Mouse (Mus musculus) heart, postnatal 36 days (tissue): ENCODE results near the gene Mrgprf. TPM values are rescaled to one million over a fixed set of nuclear protein-coding genes. Genes with fewer than 3 reads are reported as not detected.

Source experiments
- DNase-seq, 2 experiments: peaks; one replicate each; pipeline ENCODE4 v3.0.0; 2021 to 2022
- intact Hi-C: fragments of 180-260 bp; cut with DNase I; formaldehyde crosslinking; loops from one replicate; pipeline ENCODE4 v1.15.1; 2025
- total RNA-seq, 2 experiments: library from RNA; stranded (reverse); gene quantifications; 2 replicates each; pipeline ENCODE4 v1.2.3; 2021

Gene Mrgprf
- total RNA-seq, 2 experiments from 2014 or later = 3.9 to 4.0 TPM

DNA sequence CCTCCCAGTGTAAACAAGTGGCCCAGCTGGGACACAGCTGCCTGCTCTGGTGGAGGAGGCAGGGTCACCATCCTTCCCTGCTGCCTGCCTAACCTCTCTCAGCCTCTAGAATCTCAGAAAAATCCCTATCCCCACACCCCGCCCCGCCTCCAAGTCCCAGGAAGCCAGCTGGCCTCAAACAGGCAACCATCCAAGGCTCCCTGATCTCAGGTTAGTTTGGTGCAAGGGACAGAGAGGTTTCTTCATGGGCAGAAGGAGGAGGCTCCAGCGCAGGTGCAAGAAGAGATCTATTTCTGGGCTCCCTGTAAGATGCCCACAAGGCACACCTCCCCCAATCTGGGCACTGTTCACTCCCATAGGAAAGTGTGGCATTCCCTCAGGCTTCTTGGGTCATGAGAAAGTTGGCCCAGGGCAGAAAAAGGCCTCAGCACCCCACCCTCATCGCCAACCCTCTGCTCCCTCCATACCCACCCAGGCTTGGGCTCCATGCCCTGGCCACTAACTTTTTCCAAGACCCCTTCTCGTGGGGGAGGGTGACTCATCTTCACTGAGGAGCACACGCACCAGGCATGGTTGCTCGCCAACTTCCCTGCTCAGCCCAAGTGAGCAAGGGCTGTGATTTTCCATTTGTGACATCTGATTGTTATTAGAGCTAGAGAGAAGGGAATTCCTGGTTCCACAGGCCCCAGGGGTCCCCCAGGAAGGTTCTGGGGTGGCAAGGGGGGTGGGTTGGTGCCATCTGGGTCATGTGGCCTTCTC is 887 bp upstream of the Mrgprf start:
- DNase-seq = peak; percentile 39 to 61
- intact Hi-C loops = no loop called here

DNA sequence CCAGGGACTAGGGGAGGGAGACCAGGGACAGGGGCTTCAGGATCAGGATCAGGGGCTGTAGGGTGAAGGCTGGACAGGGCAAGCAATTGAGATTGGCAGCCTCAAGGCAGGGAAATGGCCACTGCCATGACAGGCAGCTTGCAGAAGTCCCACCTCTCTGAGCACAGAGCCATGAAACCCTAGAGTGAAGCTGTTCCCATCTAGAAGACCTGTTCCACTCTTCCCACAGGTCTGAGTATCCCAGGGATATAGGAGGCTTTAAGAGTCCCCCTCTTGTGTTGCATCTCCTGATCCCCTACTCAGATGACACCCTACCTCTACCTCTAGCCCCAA is 346 bp downstream of the Mrgprf start:
- DNase-seq = no peak
- intact Hi-C loops = no loop called here

DNA sequence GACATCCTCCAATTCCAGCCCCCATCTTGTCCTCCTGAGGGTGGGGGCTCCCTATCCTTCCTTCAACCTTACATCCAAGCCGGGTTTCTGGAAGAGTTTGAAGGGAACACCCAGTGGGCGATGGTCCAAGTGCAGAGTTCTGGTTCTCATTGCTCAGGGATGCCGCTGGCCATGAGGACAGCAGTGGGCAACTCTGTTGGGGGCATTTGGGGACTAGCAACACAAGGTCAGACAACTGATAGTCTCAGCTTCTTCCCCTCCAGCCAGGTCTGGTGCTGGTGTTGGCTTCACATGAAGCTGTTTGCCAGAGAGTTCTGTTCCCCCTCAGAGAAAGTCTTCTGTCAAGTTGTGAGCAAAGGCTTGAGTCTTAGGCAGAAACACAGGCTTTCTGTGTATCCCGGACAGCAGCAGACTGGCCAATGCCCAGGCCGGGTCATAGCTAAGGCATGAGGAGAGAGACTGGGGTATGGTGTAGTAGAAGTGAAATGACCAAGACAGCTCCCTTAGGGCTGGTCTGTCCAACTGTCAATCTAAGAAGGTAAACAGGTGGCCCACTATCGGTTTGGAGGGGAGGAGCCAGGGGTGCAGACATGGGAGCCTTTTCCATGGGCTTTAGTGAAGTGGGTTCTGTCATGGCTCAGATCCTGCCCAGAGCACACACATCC is 845 bp downstream of the Mrgprf start:
- peak; percentile 52 to 60 for DNase-seq

DNA sequence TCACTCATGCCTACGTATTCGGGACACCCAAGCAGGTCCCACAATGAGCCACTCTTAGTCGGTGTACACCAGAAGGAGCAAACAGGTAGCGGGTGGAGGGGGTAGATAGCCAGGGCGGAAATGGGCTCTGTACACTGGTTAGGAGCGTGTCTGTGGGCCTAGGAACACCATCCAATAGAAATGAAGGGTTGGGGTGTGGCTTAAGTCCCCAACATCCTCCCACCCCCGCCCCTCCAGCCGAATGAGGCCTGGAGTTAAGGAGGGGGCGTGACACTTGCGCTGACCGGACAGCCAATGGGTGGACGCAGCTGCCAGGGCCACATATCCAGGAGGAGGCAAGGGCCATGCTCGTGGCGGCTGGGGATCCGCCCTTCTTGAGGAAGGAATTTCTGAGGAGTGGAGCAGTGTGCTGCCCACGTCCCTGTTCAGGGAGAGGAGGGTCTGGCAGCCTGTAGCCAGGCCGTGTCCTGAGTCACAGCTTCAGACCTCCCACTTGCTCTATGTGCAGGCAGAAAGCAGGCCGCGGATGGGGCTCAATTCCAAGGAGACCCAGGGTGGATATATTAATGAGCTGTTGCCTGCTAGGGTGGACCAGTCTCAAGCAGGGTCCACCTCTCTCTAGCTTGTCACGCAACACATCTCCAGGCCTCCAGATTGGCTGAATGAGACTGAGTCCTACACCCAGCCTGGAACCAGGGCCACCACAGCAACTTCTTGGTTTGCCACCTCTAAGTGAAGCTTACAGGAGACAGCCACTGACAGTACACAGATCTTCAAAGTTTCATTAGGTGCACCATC is 2.1 kb downstream of the Mrgprf start:
- DNase-seq = peak; percentile 52 to 58
- intact Hi-C loops = no loop called here

More for the DNA sequence above, 845 bp downstream of the Mrgprf start:
- intact Hi-C loops = no loop called here

DNA sequence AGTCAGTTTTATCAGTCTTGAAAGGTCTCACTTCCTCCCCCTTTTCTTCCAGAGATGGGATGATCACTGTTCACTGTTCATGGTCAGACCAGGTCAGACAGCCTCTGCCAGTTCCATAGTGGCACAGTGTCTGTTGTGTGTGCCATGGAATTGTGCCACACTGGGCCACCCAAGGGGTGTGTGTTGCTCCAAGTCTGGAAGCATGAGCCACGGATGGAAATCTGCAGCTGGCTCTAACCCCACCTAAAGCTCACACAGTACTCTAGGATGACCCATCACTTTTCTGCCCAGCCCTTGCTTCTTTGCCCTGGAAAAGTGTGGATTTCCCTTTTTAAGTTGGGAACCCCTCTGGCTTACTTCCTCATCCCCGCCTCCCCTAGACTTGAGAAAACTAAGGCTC is 3.5 kb downstream of the Mrgprf start:
- no peak for DNase-seq
- intact Hi-C loops = no loop called here

DNA sequence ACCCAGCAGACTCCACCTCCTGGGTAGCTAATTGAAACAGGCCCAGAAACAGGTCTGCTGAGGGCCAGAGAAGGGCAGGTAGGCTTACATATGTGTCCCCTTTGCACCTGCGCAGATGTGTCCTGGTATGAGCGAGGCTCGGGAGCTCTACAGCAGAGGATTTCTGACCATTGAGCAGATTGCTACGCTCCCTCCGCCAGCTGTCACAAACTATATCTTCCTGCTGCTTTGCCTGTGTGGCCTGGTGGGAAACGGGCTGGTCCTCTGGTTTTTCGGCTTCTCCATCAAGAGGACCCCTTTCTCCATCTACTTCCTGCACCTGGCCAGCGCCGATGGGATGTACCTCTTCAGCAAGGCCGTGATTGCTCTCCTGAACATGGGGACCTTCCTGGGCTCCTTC is 7.0 kb downstream of the Mrgprf start:
- intact Hi-C loops = no loop called here
- no peak for DNase-seq

DNA sequence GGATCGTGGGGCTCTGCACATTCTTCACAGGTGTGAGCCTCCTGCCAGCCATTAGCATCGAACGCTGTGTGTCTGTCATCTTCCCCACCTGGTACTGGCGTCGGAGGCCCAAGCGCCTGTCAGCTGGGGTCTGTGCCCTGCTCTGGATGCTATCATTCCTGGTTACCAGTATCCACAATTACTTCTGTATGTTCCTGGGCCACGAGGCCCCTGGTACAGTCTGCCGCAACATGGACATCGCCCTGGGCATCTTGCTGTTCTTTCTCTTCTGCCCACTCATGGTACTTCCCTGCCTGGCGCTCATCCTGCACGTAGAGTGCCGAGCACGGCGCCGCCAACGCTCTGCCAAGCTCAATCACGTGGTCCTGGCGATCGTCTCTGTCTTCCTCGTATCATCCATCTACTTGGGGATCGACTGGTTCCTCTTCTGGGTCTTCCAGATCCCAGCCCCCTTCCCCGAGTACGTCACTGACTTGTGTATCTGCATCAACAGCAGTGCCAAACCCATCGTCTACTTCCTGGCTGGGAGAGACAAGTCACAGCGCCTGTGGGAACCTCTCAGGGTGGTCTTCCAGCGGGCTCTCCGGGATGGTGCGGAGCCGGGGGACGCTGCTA is 7.5 kb downstream of the Mrgprf start:
- intact Hi-C loops = no loop called here
- DNase-seq = no peak

DNA sequence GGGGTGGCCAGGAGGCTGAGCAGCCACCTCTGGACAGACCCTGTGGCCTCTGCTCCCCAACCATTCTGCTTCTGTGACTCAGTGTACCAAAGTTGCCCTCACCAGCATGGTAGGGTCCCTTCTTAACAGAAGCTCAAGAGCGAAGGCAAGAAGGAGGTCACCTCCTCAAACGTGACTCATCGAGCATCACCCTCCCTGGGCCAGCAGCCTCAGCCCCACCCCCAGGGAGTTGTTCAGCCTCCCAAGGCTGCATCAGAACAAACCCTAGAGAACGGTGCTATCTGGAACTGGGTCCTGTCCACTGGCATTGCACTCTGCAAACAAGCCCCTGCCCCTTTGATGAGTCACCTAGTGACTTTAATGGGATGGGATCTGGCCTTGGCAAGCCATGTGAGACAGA is 8.2 kb downstream of the Mrgprf start:
- DNase-seq = no peak
- intact Hi-C loops = no loop called here

DNA sequence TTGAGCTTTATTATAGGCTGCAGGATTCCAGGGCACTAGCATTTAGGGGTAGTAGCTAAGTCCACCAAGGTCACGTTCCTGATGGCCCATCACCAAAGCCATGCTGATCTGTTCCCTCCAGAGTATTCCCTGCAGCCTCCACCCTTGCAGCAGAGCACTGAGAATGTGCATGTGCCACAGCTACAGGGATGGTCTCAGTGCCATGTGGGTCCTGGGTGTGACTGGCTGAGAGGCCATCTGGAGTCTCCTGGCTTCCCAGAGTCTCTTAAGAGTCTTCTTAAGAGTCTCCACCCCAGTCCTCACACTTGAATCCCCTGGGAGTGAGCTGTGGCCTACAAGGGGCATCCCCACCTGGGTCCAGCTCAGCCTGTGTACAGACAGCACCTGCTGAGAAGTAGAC is 9.2 kb downstream of the Mrgprf start:
- DNase-seq = no peak

DNA sequence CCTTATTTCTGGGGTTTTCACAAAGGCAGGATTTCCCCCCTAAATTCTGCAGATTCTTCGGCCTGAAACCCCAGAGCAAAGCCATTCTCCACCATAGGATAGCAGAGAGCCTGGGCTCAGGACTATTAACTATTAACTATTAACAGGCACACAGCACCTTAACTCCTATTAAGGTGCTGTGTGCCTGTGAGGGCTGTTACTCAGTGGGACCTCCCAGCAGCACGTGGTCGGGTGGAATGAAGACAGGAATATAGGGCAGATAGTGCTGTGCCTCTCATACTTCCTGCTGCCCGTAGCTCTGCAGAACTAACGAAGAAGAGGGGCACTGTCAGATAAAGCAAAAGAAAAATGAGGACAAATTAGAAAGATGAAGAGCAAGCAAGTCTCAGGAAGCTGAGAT is 9.9 kb downstream of the Mrgprf start:
- no peak for DNase-seq
- intact Hi-C loops = no loop called here

More for the DNA sequence above, 9.2 kb downstream of the Mrgprf start:
- intact Hi-C loops = no loop called here

DNA sequence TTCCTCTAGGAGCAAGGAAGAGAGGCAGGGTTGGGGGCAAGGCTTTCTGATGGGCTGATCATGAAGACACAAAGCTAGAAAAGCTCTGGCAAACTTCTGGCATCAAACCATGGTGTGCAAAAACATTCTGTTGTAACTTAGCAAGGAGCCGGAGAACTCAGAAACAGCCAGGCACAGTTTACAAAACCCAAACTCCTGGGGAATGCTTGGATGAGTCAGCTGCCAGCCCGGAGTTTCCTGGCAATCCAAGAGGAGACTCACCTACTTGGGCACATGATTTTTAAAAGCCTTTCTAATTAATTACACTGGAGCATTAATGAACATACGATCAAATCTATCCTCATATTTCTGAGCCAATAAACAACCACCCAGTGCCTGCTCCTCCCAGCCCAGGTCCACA is 11.5 kb downstream of the Mrgprf start:
- intact Hi-C loops = no loop called here

DNA sequence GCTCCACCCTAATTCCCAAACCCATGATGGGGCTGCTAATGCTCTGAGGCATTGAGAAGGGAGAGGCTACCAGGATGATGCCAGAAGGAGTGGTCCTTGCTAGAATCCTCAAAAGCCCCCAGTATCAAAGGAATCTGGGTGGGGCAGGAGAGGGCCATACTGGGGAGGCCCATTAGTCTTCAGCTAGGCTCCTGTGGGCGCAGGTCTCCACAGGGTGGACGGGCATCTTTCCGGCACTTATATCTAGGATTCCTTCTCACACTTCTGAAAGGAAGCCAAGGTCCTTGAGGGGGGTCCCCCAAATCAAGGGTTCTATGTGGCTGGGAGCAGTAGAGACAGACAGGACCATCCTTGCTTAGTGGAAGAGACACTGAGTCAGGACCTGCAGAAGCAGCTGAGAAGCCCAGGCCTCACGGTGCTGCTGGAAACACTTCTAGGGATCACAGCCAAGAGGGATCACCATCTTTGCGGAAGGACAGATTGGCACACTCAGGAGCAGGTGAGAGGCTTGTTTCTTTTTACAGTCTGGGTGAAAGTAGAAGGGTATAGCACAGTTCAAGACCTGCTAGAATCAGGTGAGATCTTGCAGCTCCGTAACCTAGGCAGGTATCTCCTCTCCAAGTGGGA is 14.3 kb downstream of the Mrgprf start, which contains the start of gene Mrgprd:
Gene Mrgprd (plus strand): TSS at position 51 of the 627 bp plus-strand sequence.
- DNase-seq = no peak
- intact Hi-C loops = no loop called here

More for the DNA sequence above, 11.5 kb downstream of the Mrgprf start:
- DNase-seq = no peak

DNA sequence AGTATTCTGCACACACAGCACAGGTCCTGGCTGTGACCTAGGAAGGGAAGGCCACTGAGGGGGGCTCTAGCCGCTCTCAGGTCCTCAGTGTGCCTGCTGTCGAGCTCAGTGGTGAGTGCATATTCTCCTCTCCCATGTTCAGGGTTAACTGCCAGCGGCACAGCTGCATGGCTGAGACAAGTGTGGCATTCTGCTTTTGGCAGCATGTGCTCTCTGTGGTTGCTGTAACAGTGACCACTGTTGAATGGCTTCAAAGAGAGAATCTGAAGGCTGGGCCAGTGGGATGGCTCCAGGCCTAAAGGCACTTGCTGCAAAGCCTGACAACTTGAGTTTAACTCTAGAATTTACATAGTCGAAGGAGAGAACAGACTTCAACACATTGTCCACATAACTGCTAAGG is 16.9 kb downstream of the Mrgprf start:
- intact Hi-C loops = no loop called here

DNA sequence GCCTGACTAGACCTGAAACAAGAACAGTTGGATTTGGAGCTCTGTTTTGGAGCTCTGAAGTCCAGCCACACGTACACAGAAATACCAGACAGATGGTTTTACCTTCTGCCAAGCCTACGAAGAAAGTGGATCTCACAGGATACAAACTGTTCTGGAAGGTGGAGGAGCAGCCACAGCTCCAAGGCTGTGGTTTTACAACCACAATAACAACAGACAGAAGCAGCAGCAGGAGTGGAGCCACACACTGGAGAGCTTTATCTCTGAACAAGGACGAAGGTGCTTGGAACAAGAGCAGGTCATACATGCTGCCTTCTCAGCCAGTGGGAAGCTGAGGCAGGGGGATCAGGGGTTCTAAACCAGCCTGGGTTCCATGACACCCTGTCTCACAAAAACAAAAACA is 18.9 kb downstream of the Mrgprf start:
- DNase-seq = no peak
- intact Hi-C loops = no loop called here

More for the DNA sequence above, 16.9 kb downstream of the Mrgprf start:
- DNase-seq = no peak

DNA sequence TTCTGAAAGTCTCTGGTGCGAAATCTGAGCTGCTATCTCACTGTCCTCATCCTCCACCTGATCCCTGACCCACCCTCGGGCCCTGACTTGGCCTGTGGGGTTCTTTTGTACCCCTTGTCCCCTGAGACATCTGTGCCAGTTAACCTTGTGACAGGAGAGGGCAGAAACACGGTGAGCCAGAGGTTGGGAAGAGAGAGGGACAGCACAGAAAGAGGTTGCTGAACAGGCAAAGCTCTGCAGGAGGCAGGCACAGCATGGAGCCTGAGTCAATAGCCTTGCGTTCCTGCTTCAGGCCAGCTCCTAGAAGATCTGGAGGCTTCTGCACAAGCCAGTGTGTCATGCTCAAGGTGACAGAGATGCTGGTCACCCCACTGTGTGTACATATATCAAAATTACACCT is 23.0 kb downstream of the Mrgprf start:
- no peak for DNase-seq
- intact Hi-C loops = no loop called here

DNA sequence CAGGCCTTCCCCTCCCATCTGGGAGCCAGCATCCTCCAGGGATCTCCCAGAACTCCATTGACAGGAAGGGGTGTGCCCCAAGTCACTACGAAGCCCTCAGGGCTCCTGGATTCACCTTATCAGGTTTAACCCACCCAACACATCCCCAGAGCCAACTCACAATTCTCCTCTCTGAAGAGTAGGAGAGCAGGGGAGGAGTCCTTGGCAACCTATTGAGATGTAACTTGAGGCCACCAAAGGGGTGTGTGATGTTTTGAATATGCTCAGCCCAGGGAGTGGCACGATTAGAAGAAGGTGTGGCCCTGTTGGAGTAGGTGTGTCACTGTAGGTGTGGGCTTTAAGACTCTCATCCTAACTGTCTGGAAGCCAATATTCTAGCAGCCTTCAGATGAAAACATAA is 25.1 kb downstream of the Mrgprf start:
- intact Hi-C loops = no loop called here
- no peak for DNase-seq

DNA sequence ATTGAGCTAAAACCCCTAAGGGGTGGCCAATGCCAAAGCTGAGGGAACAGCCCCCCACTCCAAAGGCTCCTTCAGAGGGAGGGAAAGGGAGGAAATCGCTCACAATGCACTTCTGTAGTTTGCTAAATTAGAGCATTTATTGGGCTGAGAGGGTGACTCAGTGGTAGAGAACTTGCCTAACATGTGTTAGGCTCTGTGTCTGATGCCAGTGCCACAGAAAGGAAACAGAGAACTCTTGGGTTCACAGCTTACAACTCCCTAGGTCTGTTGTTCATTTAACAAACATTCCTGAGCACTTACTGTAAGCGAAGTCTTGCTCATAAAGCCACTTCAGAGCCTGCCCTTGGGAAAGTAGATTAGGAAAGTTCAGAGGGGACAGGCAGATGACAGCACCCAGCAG is 29.4 kb downstream of the Mrgprf start:
- intact Hi-C loops = no loop called here
- no peak for DNase-seq

DNA sequence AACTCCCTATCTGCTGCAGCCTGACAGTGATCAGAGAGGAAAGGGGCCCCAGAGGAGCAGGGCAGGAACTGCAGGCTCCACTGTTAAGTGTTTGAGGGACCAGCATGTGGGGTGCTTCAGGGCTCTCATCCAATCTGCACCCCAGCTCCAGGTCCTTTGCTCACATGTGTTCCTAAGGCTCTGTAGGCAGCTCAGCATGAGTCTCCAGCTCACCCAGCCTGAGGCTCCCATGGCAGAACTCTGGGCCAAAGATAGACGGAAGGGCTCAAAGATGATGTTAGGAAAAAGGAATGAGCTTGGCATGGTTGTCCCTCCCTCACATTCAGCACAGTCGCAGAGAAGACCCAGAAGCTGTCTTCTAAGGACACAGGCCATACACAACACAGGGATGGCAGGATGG is 30.0 kb downstream of the Mrgprf start:
- DNase-seq = no peak
- intact Hi-C loops = no loop called here

DNA sequence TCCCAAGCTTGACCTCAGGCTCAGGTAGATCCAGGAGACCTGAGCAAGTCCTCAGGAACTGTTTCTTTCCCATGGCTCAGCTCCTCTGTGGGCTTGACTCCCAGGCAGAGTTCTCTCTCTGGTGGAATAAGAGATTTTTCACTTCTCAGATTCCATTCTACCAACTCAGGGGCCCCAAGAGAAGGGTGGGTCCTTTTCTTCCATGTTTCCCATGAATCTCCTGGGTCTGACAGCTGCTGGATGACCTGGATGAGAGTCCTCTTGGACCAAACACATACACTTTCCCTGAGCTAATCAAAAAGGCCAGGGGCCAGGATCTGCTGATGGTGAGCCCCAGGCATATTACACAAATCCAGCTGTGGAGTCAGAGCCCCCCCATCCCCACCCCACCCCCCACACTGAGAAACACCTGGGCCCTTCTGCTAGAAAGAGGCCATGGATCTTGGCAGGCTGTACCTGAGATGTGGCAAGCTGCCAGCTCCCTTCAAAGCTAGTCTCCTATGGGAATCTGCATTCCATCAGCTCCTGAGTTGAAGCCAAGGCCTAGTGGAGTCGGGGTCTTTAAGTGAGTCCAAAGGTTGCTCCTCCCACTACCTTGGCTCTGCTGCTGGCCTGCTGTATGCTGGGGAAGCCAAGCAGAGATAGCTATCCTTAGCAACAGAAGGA is 31.9 kb downstream of the Mrgprf start:
- DNase-seq = no peak
- intact Hi-C loops = no loop called here

DNA sequence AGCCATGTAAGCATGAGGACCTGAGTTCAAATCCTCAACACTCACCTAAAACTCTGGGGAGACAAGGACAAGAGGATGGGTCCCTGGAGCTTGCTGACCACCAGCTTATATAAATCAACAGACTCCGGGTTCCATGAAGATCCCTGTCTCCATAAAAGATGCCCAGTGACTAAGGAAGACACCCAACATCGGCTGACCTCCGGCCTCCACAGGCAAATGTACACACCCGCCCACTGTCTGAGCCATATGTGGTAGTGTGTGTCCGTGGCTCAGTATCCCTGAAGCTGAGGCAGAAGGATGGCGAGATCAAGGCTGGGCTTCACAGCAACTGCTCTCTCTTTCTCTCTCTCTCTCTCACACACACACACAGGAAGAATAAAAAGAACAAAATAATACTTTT is 33.3 kb downstream of the Mrgprf start:
- DNase-seq = no peak
- intact Hi-C loops = no loop called here
